Mouse (Mus musculus) gastrocnemius, postnatal 14 days (tissue): ENCODE measurements around the gene Jmjd6. TPM values are rescaled to one million over a fixed set of nuclear protein-coding genes. Genes with fewer than 3 reads are reported as not detected.
"Not testable (repeated sequence)": the region's sequence is repeated elsewhere in the genome, so short reads cannot be mapped to it uniquely, and the experiment has no call there.

Source experiments
- DNase-seq: peaks from one replicate; pipeline ENCODE4 v3.0.0; 2021; ENCODE audit warnings: mixed read lengths
- intact Hi-C: fragments of 180-260 bp; cut with DNase I; formaldehyde crosslinking; loops from one replicate; pipeline ENCODE4 v1.15.1; 2025; ENCODE audit warnings: low total_unique reads
- total RNA-seq, 2 experiments: library from RNA; stranded (reverse); gene quantifications; 2 replicates each; pipeline ENCODE4 v1.2.3; 2021

Jmjd6 gene
- total RNA-seq, 2 experiments from 2014 or later, result 19.5 to 21.4 TPM

DNA sequence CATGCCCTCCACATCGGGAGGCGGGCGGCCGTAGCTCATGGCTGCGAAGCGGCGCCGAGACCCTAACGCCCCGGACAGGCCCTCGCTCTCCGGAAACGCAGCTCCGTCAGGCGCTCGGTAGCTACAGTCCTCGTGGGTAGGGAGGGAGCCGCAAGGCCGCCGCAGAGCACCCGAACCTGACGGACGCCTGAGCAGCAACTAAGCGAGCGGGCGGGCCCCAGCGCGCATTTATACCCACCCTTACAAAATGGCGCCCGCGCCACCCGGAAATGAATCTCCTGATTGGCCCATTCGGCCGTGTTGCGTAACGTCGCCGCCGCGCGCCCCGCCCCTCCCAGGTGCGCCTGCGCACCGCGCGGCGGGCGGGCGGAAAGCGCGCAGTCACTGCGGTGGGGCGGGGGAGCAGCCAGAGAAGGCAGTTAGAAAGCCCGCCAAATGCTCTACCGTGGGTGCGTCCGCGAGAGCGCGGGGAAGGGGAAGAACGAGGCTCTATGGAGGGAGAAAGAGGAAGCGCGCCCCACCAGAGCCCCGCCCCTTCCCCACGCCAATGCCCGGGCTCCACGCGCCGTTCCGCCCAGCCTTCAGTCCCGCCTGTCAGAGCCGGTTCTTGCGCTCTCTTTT lies 9.8 kb upstream of the Jmjd6 start, which contains the start of gene Srsf2:
Gene Srsf2, minus strand, starts transcription at position 204 of the 621 bp plus-strand sequence.
- peak; percentile 96 for DNase-seq
- intact Hi-C loops, result no loop called here

DNA sequence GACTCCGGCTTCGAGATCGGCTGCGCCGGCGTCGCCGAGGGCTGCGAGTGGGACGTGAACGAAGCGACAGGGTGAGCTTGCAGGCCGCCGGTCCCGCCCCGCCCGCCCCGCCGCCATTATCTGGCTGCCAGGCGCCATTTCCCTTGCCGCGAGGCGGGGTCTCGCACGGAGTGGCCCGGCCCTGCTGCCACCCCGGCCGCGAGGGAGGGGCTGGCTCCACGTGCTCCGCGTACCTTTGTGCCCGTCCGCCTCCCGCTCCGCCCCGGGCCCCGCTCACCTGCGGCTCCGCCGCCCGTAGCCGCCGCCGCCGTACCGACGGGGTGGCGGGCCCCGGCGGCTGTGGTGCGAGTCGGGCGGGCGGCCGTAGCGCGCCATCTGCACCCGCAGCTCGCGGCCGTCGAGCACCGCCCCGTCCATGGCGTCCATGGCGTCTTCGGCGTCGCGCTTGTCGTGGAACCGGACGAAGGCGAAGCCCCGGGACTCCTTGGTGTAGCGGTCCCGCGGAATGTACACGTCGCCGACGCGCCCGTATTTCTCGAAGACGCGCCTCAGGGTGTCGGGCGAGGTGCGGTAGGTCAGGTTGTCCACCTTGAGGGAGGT lies 9.1 kb upstream of the Jmjd6 start, which contains the start of gene Mfsd11:
Gene Mfsd11, plus strand, starts transcription at position 150 of the 600 bp plus-strand sequence.
- intact Hi-C loops, result no loop called here
- peak; percentile 86 for DNase-seq

DNA sequence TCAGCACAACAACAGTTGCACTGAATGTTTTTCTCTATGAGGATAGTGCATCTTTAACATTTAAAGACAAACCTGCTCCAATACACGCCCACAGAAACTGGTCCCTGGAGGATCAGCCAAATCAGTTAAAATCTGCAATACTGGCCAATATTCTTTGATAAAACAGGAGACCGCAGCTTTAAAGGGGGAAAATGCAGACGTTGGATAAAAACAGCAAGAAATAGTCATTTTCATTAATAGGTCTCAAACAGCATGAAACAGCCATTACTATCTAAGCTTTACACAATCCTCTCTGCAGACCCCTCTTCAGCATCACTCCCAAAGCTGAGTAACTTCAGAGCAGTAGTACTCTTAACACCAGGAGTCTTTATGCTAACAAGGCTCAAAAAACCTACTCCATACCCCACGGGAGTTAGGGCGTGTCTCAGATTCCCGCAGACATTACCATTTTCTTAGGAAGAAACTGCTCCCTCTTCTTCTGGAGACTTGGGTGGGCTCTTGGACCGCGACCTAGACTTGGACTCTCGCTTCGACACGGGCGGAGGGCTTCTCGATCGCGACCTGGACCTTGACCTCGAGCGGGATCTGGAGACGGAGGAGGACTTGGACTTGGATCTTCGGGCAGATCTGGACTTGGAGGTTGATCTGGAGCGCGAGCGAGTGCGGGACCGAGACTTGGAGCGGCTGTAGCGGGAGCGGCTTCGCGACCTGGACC lies 8.5 kb upstream of the Jmjd6 start:
- DNase-seq, result no peak
- intact Hi-C loops, result no loop called here

DNA sequence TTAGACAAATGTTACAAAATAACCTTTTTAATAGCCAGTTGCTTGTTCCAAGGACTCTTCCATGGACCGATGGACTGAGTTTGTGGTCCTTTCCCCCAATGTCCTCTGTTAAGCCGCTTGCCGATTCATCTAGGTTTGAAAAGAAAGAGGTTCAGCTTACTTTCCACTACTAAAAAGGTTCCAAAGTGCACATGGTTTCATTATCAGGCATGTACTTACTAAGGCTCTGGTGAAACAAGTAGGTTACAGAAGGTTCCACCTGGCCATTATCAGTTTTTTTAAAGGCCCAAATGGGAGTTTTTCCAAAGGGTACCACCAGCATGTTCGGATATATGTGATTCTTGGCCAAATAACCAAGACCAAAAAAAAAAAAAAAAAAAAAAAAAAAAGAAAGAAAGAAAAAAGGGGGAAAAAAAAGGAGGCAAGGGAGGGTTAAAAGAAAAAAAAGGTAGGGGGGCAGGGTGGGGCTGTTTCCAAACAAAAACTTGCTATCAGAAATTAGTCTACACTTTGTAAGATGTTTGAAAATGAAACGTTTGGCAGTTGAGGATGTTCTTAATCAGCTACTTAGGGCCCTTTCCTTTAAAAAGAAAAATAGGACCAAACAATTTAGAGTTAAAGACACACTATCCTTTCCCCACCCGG lies 7.7 kb upstream of the Jmjd6 start:
- DNase-seq, result no peak
- intact Hi-C loops, result no loop called here

DNA sequence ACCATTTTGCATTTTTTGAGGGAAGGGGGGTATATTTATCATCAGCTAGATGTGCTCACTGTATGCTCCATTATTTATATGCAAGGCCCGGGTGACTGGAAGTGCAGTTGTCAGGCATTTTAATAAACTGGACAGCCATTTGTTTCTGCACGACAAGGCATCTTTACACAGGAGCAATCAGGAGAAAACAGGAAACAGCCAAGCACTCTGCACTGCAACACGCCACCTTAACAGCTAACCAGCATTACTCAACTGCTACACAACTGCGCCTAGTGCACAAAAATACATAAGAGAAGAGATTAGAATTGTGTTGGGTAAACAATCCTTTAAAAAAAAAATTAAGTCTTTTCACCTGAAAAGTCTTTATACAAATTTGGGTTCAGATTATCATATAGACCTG lies 6.8 kb upstream of the Jmjd6 start:
- intact Hi-C loops, result no loop called here
- DNase-seq, result no peak

GRCm38 (mm10) chr11:116849587-116849986 lies 6.3 kb upstream of the Jmjd6 start:
- DNase-seq, result no peak
- intact Hi-C loops, result no loop called here

DNA sequence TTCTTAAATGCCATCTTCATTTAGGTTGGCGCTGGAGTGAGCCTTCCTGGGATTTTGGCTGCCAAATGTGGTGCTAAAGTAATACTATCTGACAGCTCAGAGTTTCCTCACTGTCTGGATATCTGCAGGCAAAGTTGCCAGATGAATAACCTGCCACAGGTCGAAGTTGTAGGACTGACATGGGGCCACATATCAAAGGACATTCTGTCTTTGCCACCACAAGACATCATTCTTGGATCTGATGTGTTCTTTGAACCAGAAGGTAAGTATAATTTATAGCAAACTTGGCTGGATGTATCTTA lies 5.6 kb upstream of the Jmjd6 start:
- DNase-seq, intact Hi-C loops: not testable (repeated sequence)

- intact Hi-C loops, result no loop called here
- no peak for DNase-seq
Observed at GRCm38 (mm10) chr11:116848086-116848876, 5.0 kb upstream of the Jmjd6 start.

GRCm38 (mm10) chr11:116847187-116848085 lies 4.2 kb upstream of the Jmjd6 start:
- no peak for DNase-seq
- intact Hi-C loops, result no loop called here

GRCm38 (mm10) chr11:116846593-116847181 lies 3.4 kb upstream of the Jmjd6 start:
- intact Hi-C loops, result no loop called here
- no peak for DNase-seq

- intact Hi-C loops, result no loop called here
- DNase-seq, result peak; percentile 75
Observed at GRCm38 (mm10) chr11:116842531-116843260, 553 bp downstream of the Jmjd6 start.

DNA sequence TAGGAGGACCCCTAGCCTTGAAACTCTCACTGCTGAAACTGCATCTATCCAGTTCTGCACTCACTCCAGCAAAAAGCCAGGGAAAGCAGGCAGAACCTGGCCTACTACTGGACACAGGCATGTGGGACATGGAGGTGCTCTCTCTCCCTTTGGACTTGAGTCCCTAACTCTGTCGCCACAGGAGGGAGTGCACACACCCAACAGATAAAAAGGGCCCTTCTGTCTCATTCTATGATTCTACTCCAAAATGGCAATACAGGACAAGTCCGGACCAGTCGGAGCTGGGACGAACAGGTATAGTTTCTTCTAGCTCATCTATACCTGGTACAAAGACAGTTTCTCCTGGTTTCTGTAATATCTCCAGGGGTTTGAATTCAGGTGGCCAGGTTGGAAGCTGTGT lies 2.5 kb downstream of the Jmjd6 start:
- no peak for DNase-seq
- intact Hi-C loops, result no loop called here

- no peak for DNase-seq
- intact Hi-C loops, result no loop called here
Observed at GRCm38 (mm10) chr11:116839601-116840000, 3.6 kb downstream of the Jmjd6 start.

DNA sequence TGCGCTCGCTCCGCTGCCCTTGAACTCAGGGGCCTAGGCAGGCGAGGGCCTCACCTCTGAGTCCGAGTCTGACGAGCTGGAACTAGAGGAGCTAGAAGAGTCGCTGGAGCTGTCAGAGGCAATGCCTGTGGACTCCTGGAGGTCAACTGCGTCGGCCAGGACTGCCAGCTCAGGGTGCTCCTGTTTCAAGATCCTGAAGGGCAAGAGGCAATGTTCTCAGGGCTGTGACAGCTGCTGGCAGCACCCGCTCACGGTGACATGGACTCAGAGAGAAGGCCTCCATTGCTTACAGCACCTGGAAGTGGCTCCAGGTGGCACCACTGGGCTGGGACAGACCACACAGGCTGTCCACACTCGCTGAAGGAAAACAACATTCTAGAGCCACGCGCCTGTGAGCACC lies 4.3 kb downstream of the Jmjd6 start:
- no peak for DNase-seq
- intact Hi-C loops, result no loop called here

DNA sequence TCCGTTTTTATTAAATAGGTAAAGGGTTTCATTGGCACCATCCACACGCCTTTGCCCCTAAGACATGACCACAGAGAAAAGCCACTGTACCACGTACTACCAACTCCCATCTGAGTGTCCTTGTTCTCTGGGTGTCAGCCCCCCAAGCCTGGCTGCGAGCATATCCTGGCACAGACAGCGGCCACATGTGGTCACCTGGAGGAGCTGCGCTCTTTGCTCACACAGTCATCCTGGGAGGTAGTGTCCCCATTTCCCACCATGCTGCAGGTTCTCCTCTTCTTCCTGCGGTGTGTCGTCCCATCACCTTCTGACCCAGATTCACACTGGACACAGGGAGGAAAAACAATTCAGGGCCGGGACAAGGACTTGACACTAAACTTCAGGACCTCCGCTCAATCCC lies 5.8 kb downstream of the Jmjd6 start:
- intact Hi-C loops, result no loop called here

GRCm38 (mm10) chr11:116836283-116836682 lies 7.0 kb downstream of the Jmjd6 start:
- intact Hi-C loops, result no loop called here

More for the DNA sequence above, 5.8 kb downstream of the Jmjd6 start:
- no peak for DNase-seq

DNA sequence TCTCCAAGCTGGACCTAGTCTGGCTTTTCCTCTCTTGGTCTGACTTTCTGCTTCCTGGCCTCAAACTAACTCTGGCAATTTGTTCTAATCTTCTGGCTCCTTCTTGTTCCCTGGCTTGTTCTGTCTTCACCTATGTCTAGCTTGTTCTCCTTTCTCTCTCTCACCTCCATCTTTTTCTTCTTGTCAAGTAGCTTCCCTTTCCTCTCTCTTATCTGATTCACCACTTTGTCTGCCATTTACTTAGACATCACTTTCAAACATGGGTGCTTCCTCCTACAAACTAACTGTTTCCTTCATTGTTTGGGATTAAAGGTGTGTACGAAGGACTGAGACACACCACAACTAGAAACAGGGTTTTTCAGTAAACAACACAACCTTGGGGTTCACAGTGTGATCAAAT lies 8.3 kb downstream of the Jmjd6 start:
- no peak for DNase-seq

More at GRCm38 (mm10) chr11:116836283-116836682, 7.0 kb downstream of the Jmjd6 start:
- no peak for DNase-seq

More for the DNA sequence above, 8.3 kb downstream of the Jmjd6 start:
- intact Hi-C loops, result no loop called here
